Mouse (Mus musculus) gastrocnemius, postnatal 10 days (tissue): ENCODE data around the gene Vmn1r142. TPM values are rescaled to one million over a fixed set of nuclear protein-coding genes. Genes with fewer than 3 reads are reported as not detected.
"Not testable (repeated sequence)": the region's sequence is repeated elsewhere in the genome, so short reads cannot be mapped to it uniquely, and the experiment has no call there.

Experiments used
- DNase-seq: peaks from one replicate; pipeline ENCODE4 v3.0.0; 2021; ENCODE audit warnings: mixed read lengths
- long read RNA-seq, 2 experiments: library from polyadenylated mRNA; stranded (forward); transcript quantifications; one replicate each; pipeline ENCODE4 v2.0.0; 2021
- total RNA-seq, 2 experiments: library from RNA; stranded (reverse); gene quantifications; 2 replicates each; pipeline ENCODE4 v1.2.3; 2021

Gene Vmn1r142
- not detected for total RNA-seq
- long read RNA-seq, experiment 1 = 0 reads
- long read RNA-seq, experiment 2 = 0 reads

- not testable (repeated sequence) for DNase-seq
Observed at GRCm38 (mm10) chr7:22163935-22164334, at the start of gene Vmn1r142. Gene Vmn1r142, minus strand, starts transcription at chr7:22164035.

DNA sequence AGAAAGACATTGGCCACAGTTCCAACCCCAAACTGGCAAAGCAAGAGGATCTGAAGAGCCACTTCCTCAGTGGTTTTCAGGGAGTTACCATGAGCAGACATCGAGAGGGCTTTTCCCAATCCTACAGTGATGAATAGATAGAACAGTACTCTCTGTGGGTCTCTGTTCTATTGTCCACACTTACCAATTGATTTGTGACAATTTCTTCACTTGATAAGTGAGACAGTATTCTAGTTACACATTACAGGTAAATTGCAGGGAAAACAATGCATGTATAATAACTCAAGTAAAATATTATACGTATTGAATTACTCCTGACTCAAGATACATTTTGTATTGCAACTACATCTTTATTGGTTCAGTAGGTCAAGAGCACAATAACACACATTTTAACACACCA is 37.3 kb upstream of the Vmn1r142 start, which contains the start of gene Gm8653:
Gene Gm8653, minus strand, starts transcription at position 101 of the 400 bp plus-strand sequence.
- not testable (repeated sequence) for DNase-seq

- not testable (repeated sequence) for DNase-seq
Observed at GRCm38 (mm10) chr7:22189077-22189476, 25.2 kb upstream of the Vmn1r142 start, which contains the start of gene Vmn1r143. Gene Vmn1r143, plus strand, starts transcription at chr7:22189377.

DNA sequence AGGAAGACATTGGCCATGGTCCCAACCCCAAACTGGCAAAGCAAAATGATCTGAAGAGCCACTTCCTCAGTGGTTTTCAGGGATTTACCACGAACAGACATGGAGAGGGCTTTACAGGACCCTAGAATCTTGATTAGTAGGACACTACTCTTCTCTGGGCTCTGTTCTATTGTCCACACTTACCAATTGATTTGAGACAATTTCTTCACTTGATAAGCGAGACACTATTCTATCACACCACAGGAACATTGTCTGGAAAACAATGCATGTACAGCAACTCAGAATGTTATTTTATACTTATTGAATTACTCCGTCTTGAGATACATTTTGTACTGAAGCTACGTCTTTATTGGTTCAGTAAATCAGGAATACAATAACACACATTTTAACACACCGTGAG is 29.2 kb downstream of the Vmn1r142 start, which contains the start of gene Gm10666:
Gene Gm10666, minus strand, starts transcription at position 101 of the 400 bp plus-strand sequence.
- not testable (repeated sequence) for DNase-seq

DNA sequence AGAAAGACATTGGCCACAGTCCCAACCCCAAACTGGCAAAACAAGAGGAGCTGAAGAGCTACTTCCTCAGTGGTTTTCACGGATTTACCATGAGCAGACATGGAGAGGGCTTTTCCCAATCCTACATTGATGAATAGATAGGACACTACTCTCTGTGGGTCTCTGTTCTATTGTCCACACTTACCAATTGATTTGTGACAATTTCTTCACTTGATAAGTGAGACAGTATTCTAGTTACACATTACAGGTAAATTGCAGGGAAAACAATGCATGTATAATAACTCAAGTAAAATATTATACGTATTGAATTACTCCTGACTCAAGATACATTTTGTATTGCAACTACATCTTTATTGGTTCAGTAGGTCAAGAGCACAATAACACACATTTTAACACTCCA is 45.7 kb downstream of the Vmn1r142 start, which contains the start of gene Gm16451:
Gene Gm16451, minus strand, starts transcription at position 101 of the 400 bp plus-strand sequence.
- not testable (repeated sequence) for DNase-seq

Other genes with a start within 250 kb of the Vmn1r142 start
- not detected for gene Gm5891, start 242.7 kb downstream of the Vmn1r142 start, total RNA-seq
- gene Vmn1r137, start 169.4 kb downstream of the Vmn1r142 start, total RNA-seq = not detected
- gene Vmn1r138, start 135.1 kb downstream of the Vmn1r142 start, total RNA-seq = not detected
- gene Gm6176, start 107.7 kb downstream of the Vmn1r142 start, total RNA-seq = not detected
- not detected for gene Vmn1r139, start 95.0 kb downstream of the Vmn1r142 start, total RNA-seq
- not detected for gene Gm16451, start 45.8 kb downstream of the Vmn1r142 start, total RNA-seq
- not detected for gene Gm10666, start 29.3 kb downstream of the Vmn1r142 start, total RNA-seq
- not detected for gene Vmn1r143, start 25.3 kb upstream of the Vmn1r142 start, total RNA-seq
- gene Gm8653, start 37.2 kb upstream of the Vmn1r142 start, total RNA-seq = not detected
- gene Gm8453, start 65.4 kb upstream of the Vmn1r142 start, total RNA-seq = not detected
- not detected for gene Gm4187, start 165.7 kb upstream of the Vmn1r142 start, total RNA-seq
- gene Gm8660, start 207.0 kb upstream of the Vmn1r142 start, total RNA-seq = not detected
- gene Vmn1r148, start 249.5 kb upstream of the Vmn1r142 start, total RNA-seq = not detected